Mouse (Mus musculus) midbrain, embryonic 14.5 days (tissue): ENCODE data around the gene Atf6. TPM values are rescaled to one million over a fixed set of nuclear protein-coding genes. Genes with fewer than 3 reads are reported as not detected.

Experiments used
- ATAC-seq: fragments of 200-750 bp; cut with Nextera tagmentation; 2 replicates; pipeline ENCODE4 v1.8.0; 2017; ENCODE audit warnings: moderate number of reproducible peaks, moderate library complexity; ENCODE audit not compliant: low FRiP score, low TSS enrichment
- DNase-seq: peaks from one replicate; pipeline ENCODE4 v3.0.0-alpha.2; 2015
- H3K27ac ChIP-seq: fragments of 300-500 bp; sonication (generic); replicated peaks from 2 replicates; pipeline ENCODE4 v1.5.1; 2014; ENCODE audit warnings: mild to moderate bottlenecking, low read depth, low read length, moderate library complexity
- H3K27me3 ChIP-seq: fragments of 300-500 bp; sonication (generic); 2 replicates; pipeline ENCODE4 v1.6.1; 2014; ENCODE audit warnings: low read length, control low read depth, mixed read lengths; ENCODE audit not compliant: control insufficient read depth, insufficient read depth
- H3K36me3 ChIP-seq: fragments of 300-500 bp; sonication (generic); 2 replicates; pipeline ENCODE4 v1.6.1; 2014; ENCODE audit warnings: low read length, control low read depth; ENCODE audit not compliant: control insufficient read depth, insufficient read depth
- H3K4me1 ChIP-seq: fragments of 300-500 bp; sonication (generic); 2 replicates; pipeline ENCODE4 v1.6.1; 2014; ENCODE audit warnings: mild to moderate bottlenecking, antibody characterized with exemption, low read length, control low read depth; ENCODE audit not compliant: control insufficient read depth, insufficient read depth
- H3K4me2 ChIP-seq: fragments of 300-500 bp; sonication (generic); 2 replicates; pipeline ENCODE4 v1.6.1; 2014; ENCODE audit warnings: mild to moderate bottlenecking, low read length, moderate library complexity
- H3K4me3 ChIP-seq: fragments of 300-500 bp; sonication (generic); replicated peaks from 2 replicates; pipeline ENCODE4 v1.5.1; 2014; ENCODE audit warnings: low read depth, low read length
- H3K9ac ChIP-seq: fragments of 300-500 bp; sonication (generic); replicated peaks from 2 replicates; pipeline ENCODE4 v1.6.1; 2014; ENCODE audit warnings: mild to moderate bottlenecking, low read length, moderate library complexity
- H3K9me3 ChIP-seq: fragments of 300-500 bp; sonication (generic); 2 replicates; pipeline ENCODE4 v1.6.1; 2016; ENCODE audit warnings: low read length, control low read depth, mixed read lengths; ENCODE audit not compliant: control insufficient read depth
- WGBS: fragments of 180-500 bp; shearing (Covaris S2); extraction: QIAGEN DNeasy Blood & Tissue Kit; methylation state at CpG from one replicate; pipeline ENCODE4 v1.1.7; 2014; 5-methylcytosine and 5-hydroxymethylcytosine counted together
- polyA plus RNA-seq: library from polyadenylated mRNA; unstranded; fragments of >200 nt; fragmentation: Nextera tagmentation; extraction: Ambion mirVana; gene quantifications from 2 replicates; pipeline ENCODE4 v1.2.1, GENCODE M21; 2014

Atf6 gene
- polyA plus RNA-seq, 1 experiment from 2014 or later, result 12.0 TPM

GRCm38 (mm10) chr1:170718133-170718810 lies 149.3 kb downstream of the Atf6 start:
- ATAC-seq (no peak), DNase-seq (no peak)
- Histone ChIP-seq H3K4me2 (no peak overlapping the region), H3K27me3 (no peaks in the 10 kb centered on the region), H3K27ac (no peak overlapping the region), H3K4me1 (no peaks in the 10 kb centered on the region), H3K36me3 (no peaks in the 10 kb centered on the region), H3K4me3 (no peak overlapping the region), H3K9ac (no peak overlapping the region), H3K9me3 (no peaks in the 10 kb centered on the region)
- WGBS, result 69% methylated on average over 8 of the region's 8 CpGs

DNA sequence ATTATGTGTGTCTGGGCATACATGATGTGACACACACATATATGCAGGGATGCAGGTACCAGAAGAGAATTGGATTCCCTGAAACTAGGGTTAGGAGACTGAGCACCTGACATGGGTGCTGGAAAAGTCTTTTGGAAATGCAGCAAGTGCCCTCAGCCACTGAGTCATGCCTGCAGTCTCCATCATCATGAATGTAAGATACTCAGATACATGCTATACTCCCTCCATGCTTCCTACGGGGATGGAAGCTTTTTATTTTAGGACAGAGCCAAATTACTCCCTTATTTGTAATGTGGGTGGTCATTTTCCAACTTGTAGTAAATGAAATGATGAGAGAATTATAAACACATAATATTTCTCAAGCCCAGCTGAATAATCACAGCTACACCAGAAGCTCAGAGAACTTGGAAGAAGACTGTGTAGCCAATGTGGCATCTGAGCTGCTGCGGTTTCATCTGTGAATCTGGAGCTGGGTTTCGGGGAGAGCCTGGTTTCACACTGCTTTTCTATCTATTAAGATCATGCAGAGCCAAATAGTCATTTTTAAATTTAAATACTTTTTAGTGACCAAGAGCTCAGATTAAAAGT lies 150.2 kb downstream of the Atf6 start:
- Histone ChIP-seq H3K27ac (no peak overlapping the region), H3K9ac (no peak overlapping the region), H3K4me2 (no peak overlapping the region), H3K4me3 (no peak overlapping the region), H3K4me1 (no peaks in the 10 kb centered on the region), H3K9me3 (no peaks in the 10 kb centered on the region), H3K36me3 (no peaks in the 10 kb centered on the region), H3K27me3 (no peaks in the 10 kb centered on the region)
- DNase-seq, result no peak
- WGBS, result 91% methylated on average over 3 of the region's 3 CpGs
- no peak for ATAC-seq

GRCm38 (mm10) chr1:170711731-170712130 lies 155.8 kb downstream of the Atf6 start:
- no peaks in the 10 kb centered on the region for H3K4me1 ChIP-seq
- 0 out of 2 replicates have a peak, but pooled peaks cover 5% of the 10 kb centered on the region for H3K36me3 ChIP-seq
- WGBS, result 74% methylated on average over 7 of the region's 7 CpGs
- H3K27me3 ChIP-seq, result no peaks in the 10 kb centered on the region
- ATAC-seq (no peak), DNase-seq (no peak)
- no peak overlapping the region for H3K4me3 ChIP-seq
- H3K9ac ChIP-seq, result no peak overlapping the region
- no peaks in the 10 kb centered on the region for H3K9me3 ChIP-seq
- no peak overlapping the region for H3K27ac ChIP-seq
- H3K4me2 ChIP-seq, result no peak overlapping the region

DNA sequence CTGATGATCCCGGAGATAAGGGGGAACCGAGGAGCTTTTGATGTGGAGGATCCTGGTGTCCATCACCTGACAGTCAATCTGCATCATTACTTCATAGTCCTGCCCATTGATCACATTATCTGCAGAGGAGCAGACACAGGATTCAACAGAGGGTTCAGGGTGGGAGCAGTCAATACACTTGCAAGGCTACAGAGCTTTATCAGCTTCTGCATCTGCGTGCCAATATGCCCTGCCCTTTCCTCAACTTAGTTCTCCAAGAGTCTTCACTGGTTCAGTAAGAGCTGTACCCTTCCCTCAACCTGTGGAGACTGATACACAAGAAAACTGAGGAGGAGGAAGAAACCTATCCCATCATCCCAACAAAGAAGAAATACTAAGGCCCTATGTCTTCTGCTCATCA lies 157.6 kb downstream of the Atf6 start:
- H3K27me3 ChIP-seq, result no peaks in the 10 kb centered on the region
- DNase-seq (no peak), ATAC-seq (no peak)
- H3K9me3 ChIP-seq, result no peaks in the 10 kb centered on the region
- 0 out of 2 replicates have a peak, but pooled peaks cover 5% of the 10 kb centered on the region for H3K36me3 ChIP-seq
- no peak overlapping the region for H3K4me2 ChIP-seq
- 95% methylated on average over 3 of the region's 3 CpGs for whole genome bisulfite sequencing
- no peak overlapping the region for H3K27ac ChIP-seq
- no peak overlapping the region for H3K4me3 ChIP-seq
- H3K4me1 ChIP-seq, result no peaks in the 10 kb centered on the region
- H3K9ac ChIP-seq, result no peak overlapping the region

DNA sequence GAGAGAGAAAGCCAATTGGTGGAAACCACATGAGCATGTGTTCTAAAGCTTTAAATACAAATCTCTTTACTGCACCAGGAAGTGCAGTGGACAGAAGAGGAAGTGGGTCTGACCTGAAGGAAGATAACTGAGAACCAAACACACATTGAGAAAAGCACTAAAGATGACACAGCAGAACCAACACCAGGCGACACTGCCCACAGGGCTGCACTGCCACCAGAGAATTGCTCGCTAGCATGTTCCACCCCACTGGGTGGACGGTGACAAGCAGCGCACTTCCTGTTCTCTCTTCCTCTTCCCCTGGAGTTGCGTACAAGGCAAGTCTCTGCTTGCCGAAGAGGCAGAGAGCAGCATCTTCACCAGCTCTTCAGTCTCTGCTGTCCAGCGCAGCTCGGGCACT lies 158.1 kb downstream of the Atf6 start:
- no peak overlapping the region for H3K4me3 ChIP-seq
- no peak overlapping the region for H3K27ac ChIP-seq
- H3K9me3 ChIP-seq, result no peaks in the 10 kb centered on the region
- 0 out of 2 replicates have a peak, but pooled peaks cover 5% of the 10 kb centered on the region for H3K36me3 ChIP-seq
- no peak overlapping the region for H3K9ac ChIP-seq
- WGBS, result 96% methylated on average over 8 of the region's 8 CpGs
- no peak for ATAC-seq
- DNase-seq, result no peak
- H3K4me2 ChIP-seq, result no peak overlapping the region
- no peaks in the 10 kb centered on the region for H3K27me3 ChIP-seq
- no peaks in the 10 kb centered on the region for H3K4me1 ChIP-seq

DNA sequence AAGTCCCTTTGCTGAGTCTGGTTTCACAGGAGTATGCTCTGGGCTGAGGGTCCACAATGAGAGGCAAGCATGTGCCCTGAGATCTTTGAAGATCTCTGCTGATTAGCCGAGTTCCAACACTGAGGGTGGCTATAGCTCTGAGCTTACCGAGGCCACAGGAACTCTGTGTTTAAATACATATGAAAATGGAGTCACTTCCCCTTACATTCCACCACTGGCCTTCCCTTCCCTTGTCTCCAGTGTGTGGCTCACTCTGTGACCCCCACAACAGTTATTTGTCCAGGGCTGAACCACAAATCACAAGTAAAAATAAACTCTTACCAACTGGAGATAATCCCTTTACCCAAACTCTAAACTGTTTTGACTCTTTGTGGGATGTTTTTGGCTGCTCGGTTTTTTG lies 158.5 kb downstream of the Atf6 start:
- Histone ChIP-seq H3K36me3 (0 out of 2 replicates have a peak, but pooled peaks cover 5% of the 10 kb centered on the region), H3K4me2 (no peak overlapping the region), H3K9ac (no peak overlapping the region), H3K4me3 (no peak overlapping the region), H3K4me1 (no peaks in the 10 kb centered on the region), H3K9me3 (no peaks in the 10 kb centered on the region), H3K27me3 (no peaks in the 10 kb centered on the region), H3K27ac (no peak overlapping the region)
- DNase-seq, result no peak
- ATAC-seq, result no peak
- 84% methylated on average over 3 of the region's 3 CpGs for WGBS

- ATAC-seq (no peak), DNase-seq (no peak)
- Histone ChIP-seq H3K4me2 (no peak overlapping the region), H3K4me3 (no peak overlapping the region), H3K9ac (no peak overlapping the region), H3K27ac (no peak overlapping the region), H3K4me1 (no peaks in the 10 kb centered on the region), H3K9me3 (no peaks in the 10 kb centered on the region), H3K36me3 (0 out of 2 replicates have a peak, but pooled peaks cover 5% of the 10 kb centered on the region), H3K27me3 (no peaks in the 10 kb centered on the region)
- 93% methylated on average over 4 of the region's 4 CpGs for WGBS
These were observed 161.5 kb downstream of the Atf6 start for GRCm38 (mm10) chr1:170706046-170706445.

- 78% methylated on average over 4 of the region's 4 CpGs for WGBS
These were observed 162.5 kb downstream of the Atf6 start for GRCm38 (mm10) chr1:170704911-170705594.

More at GRCm38 (mm10) chr1:170704911-170705594, 162.5 kb downstream of the Atf6 start:
- Histone ChIP-seq H3K9me3 (no peaks in the 10 kb centered on the region), H3K27me3 (no peaks in the 10 kb centered on the region), H3K4me2 (no peak overlapping the region), H3K4me1 (no peaks in the 10 kb centered on the region), H3K4me3 (no peak overlapping the region), H3K9ac (no peak overlapping the region), H3K27ac (no peak overlapping the region), H3K36me3 (0 out of 2 replicates have a peak, but pooled peaks cover 5% of the 10 kb centered on the region)
- ATAC-seq (no peak), DNase-seq (no peak)
